Mouse (Mus musculus) splenic B cell, adult 2 months (primary cell): ENCODE measurements around the gene Zfp513.

Experiments
- DNase-seq: peaks from one replicate; pipeline ENCODE4 v3.0.0-alpha.2; 2011; ENCODE audit warnings: low read depth, low spot score
- H3K27me3 ChIP-seq: 2 replicates; pipeline ENCODE4 v1.6.1; 2012; ENCODE audit warnings: mild to moderate bottlenecking, low read length, moderate library complexity, mixed read lengths; ENCODE audit not compliant: control insufficient read depth, poor library complexity, insufficient read depth, severe bottlenecking
- H3K36me3 ChIP-seq: 2 replicates; pipeline ENCODE4 v1.6.1; 2012; ENCODE audit warnings: mild to moderate bottlenecking, low read length, moderate library complexity, mixed read lengths; ENCODE audit not compliant: control insufficient read depth, poor library complexity, insufficient read depth, severe bottlenecking

The Zfp513 gene

DNA sequence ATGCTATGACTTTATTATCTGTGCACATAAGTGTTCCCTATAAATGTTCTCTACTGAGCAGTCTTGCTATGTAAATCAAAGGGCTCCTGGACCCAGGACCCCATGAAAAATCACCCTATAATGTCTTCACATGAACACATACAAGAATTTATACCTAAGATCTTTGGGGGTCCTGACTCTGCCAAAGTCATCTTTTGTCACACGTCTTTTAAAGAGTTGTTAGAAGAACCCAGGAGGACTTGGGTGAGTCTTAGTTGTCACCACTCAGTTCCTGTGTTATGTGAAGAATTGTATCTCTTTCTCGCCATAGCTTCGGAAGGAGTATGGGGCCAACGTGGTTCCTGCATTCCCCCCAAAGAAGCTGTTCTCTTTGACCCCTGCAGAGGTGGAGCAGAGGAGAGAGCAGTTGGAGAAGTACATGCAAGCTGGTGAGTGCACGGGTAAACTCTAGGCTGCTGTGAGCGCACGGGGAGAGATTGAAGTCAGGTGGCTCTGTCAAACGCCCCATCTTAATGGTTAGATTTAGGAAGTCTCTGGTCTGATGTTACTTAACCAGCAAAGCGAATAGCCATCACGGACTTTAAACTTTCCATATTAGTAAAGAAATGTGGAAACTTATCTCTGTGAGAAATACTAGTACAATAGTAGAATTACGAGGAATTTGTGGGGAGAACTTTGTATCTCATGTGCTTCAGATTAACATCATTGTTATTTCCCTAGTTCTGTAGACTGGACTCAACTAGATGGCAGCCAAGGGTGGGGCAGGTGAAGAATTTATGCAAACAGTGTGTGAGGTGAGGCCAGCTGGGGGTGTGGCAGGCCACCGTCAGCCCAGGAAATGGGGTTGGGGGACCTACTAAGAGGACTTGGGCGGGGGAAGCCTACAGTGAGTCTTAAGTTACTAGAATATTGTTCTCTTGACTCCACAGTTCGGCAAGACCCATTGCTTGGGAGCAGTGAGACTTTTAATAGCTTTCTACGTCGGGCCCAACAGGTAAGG, 7.3 kb downstream of the Zfp513 start:
- Histone ChIP-seq H3K36me3 (peaks cover 17% of the 10 kb centered on the region), H3K27me3 (no peaks in the 10 kb centered on the region)
- no peak for DNase-seq

DNA sequence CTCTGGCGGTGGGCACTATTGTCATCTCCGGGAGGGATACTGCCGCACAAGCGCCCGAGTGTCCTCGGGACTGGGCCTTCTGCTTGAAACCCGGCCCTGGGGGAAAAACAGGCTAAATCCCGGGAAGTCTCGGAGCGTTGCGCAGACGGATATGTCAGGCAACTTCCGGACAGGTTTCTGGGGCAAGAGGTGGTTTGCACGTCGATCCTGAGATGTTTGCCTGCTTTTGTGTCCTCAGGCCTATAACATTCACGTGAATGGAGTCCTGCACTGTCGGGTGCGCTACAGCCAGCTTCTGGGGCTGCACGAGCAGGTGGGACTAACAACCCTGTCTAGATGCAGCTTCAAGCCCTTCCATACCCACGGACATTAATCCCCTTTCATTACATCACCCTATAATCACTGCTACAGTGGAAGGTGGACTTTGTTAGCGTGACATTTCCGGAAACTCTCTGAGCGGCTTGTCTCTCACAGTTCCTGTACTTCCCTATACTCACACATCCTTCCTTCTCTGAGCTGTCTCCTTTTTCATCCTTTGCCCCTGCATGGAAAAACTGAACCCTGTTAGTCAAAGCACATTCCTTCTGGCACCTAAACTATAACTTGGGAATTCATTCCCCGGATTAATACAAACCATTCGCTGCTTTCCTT, 8.3 kb downstream of the Zfp513 start:
- DNase-seq, result peak; percentile 20
- H3K27me3 ChIP-seq, result no peaks in the 10 kb centered on the region
- H3K36me3 ChIP-seq, result peaks cover 14% of the 10 kb centered on the region

DNA sequence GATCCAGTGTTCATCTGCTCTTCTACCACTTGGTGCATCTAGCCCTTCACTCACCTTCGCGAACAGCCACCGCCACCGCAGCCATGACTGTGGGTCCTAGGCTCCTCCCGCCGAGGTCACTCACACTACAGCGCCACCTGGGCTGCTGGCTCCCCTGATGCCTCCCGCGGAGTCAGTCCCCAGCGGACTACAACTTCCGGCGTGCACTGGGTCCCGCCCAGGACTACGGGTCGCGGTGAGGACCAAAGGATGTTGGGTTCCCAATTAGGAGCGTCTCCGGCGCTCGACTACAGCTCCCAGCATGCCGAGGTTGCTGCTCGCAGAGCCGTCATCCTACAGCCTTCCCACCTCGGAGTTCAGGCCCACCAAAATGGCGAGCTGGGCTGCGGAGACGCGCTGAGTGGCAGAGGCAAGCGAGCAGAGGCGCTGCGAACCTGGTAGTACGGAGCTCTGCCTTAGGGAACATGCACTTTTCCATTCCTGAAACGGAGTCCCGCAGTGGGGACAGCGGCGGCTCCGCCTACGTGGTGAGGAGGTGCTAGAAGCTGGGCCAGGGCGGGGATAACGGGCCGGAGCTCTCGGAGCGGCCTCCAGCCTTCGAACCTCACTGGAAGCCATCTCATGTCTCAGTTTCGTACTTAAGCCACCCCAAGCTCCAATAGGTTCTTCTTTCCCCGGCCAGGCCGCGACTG, 9.0 kb downstream of the Zfp513 start, which contains the start of the genes Snx17 and Eif2b4:
Gene Snx17 (plus strand): TSS at position 289 of the 692 bp plus-strand sequence.
Gene Eif2b4 (minus strand): TSS at position 492 of the 692 bp plus-strand sequence.
- no peaks in the 10 kb centered on the region for H3K27me3 ChIP-seq
- peaks cover 14% of the 10 kb centered on the region for H3K36me3 ChIP-seq
- peak; percentile 99 for DNase-seq

DNA sequence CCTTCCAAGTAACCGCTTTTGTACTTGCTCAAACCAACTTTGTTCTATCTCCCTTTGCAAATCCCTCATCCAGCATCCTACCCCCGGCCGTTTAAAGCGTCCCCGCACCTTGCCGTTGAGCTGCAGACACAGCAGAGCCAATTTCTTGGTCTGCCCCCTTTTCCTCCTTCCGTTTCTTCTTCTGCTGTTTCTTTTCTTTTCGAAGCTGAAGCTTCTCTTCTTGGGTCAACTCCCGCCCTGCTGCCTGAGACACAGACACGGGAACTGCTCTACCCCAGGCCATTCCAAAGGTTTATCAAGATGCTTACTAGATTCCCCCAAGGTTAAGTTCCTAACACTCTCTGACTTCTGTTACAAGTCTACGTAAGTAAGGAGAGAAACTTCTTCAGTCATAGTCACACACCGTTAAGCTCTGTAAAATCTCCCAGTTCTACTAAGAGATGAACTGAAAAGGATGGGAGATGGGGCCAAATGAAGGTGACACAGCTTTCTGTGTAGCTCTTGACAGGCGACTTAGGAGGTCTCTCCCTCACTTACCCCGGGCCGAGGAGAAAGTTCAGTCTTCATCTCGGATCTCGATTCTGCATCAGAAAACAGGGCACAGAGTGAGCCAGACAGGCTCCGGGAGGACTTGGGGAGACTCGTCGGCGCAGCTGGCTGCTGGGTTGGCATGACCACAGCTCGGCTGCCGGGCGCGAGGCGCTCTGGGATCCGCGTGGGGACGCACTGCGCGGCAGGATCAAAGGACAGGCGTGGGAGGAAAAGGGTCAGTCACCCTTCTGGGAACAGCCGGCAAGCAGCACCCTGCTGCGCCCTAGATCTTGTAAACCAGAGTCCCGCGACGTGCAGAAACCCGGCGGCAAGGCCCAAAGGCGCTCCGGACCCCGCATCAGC, 9.8 kb downstream of the Zfp513 start:
- DNase-seq, result no peak
- Histone ChIP-seq H3K36me3 (peaks cover 12% of the 10 kb centered on the region), H3K27me3 (no peaks in the 10 kb centered on the region)

DNA sequence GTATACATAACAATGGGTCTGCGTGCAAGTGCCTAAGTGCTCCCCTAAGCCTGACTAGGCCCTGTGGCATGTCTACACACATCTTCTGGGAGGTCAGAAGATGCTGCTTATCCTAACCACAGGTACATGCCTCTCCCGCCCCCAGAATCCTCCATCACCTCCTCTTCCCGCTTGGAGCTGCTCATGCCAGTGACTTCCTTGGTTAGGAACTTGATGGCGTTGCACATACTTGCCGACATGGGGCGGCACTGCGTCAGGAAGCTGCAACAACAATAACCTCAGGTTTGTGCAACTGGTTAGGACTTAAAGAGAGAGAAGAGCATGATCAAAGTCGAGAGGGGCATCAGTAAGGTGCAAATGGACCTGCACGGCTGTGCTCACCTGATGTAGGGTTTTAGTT, 11.9 kb downstream of the Zfp513 start:
- H3K36me3 ChIP-seq, result peaks cover 4% of the 10 kb centered on the region; the same call in 1 of the 2 replicates
- H3K27me3 ChIP-seq, result no peaks in the 10 kb centered on the region
- no peak for DNase-seq

DNA sequence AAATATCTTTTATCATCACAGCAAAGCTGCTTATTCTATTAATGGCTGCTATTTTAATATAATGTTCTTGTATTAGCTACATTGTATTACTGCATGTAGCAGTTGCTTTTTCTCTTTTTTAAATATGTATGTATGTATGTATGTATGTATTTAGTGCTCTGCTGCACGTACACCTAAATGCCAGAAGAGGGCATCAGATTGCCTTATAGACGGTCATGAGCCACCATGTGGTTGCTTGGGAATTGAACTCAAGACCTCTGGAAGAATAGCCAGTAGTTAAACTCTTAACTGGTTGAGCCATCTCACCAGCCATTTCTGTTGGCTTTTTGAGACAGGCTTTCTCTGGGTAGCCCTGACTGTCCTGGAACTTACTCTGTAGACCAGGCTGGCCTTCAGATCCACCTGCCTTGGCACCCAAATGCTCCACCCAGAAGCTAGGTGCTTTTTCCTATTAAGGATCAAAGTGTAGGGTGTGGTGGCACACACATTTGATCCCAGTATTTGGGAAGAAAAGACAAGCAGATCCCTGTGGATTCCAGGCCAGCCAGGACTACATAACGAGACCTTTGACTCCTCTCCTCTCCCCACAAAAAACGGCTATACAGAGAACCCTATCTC, 13.8 kb downstream of the Zfp513 start:
- no peaks in the 10 kb centered on the region for H3K27me3 ChIP-seq
- DNase-seq, result peak; percentile 67
- peaks cover 2% of the 10 kb centered on the region; the same call in 1 of the 2 replicates for H3K36me3 ChIP-seq

DNA sequence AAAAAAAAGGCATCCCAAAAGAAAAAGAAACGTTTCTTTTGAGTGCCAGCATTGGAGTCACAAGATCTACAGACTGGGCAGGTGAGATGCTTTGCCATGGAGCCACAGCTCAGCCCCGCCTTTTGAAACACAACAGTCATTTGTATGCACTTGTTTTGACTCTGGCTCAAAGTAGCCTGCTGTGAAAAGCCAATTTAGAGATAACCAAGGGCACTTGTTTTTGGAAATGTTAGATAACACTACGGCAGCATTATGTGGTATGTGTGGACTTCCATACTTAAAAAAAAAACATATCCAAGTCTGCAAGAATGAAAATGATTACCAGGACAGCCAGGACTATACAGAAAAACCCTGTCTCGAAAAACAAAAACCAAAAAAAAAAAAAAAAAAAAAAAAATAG, 18.4 kb downstream of the Zfp513 start:
- H3K36me3 ChIP-seq, result peaks cover 2% of the 10 kb centered on the region; the same call in 1 of the 2 replicates
- DNase-seq, result no peak
- H3K27me3 ChIP-seq, result no peaks in the 10 kb centered on the region

DNA sequence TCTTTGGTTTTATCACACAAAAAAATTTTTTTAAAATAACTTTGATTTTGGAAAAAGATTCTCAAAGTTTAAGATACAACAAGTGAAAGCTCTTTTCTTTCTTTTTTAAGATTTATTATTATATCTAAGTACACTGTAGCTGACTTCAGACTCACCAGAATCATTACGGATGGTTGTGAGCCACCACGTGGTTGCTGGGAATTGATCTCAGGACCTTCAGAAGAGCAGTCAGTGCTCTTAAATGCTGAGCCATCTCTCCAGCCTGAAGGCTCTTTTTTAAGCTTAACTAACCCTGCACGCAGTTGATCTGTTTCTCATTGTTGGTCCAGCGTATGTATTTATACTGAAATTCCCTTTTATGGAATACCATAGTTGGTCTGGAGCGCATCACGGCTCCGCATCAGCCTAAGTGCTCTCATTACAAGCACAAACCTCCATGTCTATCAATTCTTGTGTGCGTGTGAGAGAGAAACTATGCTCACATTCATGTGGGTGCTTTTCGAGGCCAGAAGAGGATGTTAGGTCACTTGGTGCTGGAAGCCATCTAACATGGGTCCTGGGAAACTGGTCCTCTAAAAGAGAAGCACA, 20.8 kb downstream of the Zfp513 start:
- no peaks in the 10 kb centered on the region; the same call in 1 of the 2 replicates for H3K36me3 ChIP-seq
- DNase-seq, result no peak

DNA sequence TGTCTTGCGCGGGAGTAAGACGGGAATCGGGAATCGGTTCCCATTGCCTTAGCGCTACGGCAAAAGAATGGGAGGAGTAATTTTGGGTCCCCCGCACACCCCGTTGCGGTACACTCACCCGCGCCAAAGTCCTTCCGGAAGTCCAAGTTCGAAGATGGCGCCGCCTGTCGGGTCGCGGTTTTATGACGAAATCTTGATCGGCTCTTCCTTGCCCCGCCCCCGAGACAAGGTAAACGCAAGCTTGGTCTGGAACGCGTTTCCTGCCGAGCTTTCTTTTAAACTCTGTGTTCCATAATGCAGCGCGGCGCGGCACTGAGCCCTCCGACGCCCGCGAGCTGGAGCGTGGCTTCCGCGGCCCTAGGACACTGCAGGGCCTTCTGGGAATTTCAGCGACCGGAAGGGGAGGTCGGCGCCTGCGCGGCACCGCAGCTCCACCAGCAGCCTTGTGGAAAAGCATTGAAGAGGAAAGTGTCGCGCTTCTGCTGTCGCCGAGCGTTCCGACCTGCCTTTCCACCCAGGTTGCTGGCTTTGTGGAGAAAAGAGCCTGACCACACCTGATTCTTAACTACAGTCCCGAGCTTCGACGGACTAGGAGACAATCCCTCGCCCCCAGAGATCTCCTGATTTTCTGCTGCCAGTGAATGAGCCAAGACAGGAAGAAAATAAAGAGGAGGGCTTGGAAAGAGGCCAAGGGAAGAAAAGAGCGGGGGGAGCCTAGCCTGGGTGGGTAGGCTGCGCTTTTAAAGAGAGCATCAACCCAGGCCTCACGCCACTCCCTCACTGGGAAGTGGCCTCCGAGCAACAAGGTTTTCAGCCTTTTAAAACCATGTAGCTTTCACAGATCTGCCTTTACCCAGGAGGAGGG, 22.1 kb downstream of the Zfp513 start, which contains the start of the genes Gm29609 and Gtf3c2:
Gene Gm29609 (minus strand): TSS at position 146 of the 865 bp plus-strand sequence.
Gene Gtf3c2 (minus strand): TSS at position 379 of the 865 bp plus-strand sequence.
- H3K27me3 ChIP-seq, result no peaks in the 10 kb centered on the region
- no peaks in the 10 kb centered on the region; the same call in 1 of the 2 replicates for H3K36me3 ChIP-seq
- peak; percentile 97 for DNase-seq

More for the DNA sequence above, 20.8 kb downstream of the Zfp513 start:
- H3K27me3 ChIP-seq, result no peaks in the 10 kb centered on the region

DNA sequence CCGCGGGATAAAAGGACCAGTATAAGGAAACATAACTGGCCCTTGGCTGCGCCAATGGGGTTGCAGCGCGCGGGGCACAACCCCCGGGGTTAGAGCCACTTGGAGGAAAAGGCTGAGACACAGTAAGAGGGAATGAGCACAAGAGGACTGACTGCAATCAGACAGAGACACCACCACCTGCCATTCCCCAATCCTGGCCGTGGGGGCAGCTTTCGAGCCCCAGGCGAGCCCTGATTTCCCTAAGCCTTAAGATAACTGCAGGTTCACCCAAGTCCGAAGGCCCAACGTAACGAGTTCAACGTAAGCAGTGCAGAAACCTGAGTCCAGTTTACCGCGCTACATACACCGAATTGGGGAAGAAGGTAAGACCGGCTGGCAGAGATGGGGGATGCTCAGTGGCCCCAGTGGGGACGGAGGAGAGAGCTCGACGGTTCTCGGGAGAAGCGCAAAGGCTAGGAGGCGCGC, 22.8 kb downstream of the Zfp513 start:
- no peaks in the 10 kb centered on the region for H3K27me3 ChIP-seq
- H3K36me3 ChIP-seq, result no peaks in the 10 kb centered on the region; the same call in 1 of the 2 replicates
- DNase-seq, result no peak

DNA sequence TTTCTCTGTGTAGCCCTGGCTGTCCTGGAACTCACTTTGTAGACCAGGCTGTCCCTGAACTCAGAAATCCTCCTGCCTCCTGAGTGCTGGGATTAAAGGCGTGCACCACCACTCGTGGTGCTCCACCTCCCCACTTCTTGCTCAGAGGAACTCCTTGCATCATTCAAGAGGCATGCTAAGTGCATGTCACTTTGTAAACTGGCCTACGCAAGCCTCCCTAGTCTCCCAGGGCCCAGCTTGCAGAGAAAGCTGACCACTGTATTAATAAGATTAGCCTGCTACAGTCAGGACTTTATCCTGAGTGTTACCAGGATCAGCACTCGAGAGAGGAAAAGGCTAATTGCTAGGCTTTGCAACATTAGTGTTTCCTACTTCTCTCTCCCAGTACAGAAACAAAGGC, 33.5 kb downstream of the Zfp513 start:
- no peak for DNase-seq
- Histone ChIP-seq H3K36me3 (peaks cover 31% of the 10 kb centered on the region), H3K27me3 (no peaks in the 10 kb centered on the region)

DNA sequence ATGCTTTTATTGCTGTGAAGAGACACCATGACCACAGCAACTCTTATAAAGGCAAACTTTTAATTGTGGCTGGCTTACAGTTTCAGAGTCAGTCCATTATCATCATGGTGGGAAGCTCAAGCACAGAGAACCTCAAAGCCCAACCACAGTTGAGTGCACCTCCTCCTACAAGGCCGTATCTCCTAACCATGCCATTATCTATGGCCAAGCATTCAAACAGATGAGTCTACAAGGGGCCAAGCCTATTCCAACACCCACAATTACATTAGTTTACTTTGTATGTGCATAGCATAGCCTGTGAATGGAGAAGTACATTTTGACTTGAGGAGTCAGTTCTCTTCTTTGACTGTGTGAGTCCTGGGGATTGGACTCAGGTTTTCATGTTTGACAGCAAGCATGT, 37.2 kb downstream of the Zfp513 start:
- Histone ChIP-seq H3K36me3 (peaks cover 23% of the 10 kb centered on the region), H3K27me3 (no peaks in the 10 kb centered on the region)
- no peak for DNase-seq
